Mouse (Mus musculus) kidney, adult 2 months (tissue): Measurements from ENCODE around the gene Rpl22.

Source experiments
- CTCF ChIP-seq: fragments of 200-500 bp; conservative IDR thresholded peaks from 2 replicates; pipeline ENCODE4 v1.5.1; 2011; ENCODE audit warnings: low read depth, mild to moderate bottlenecking, control low read depth, low read length, moderate library complexity, mixed read lengths; ENCODE audit not compliant: insufficient read depth, insufficient read length
- POLR2A ChIP-seq: fragments of 200-500 bp; IDR thresholded peaks from one replicate; pipeline ENCODE4 v1.6.1; 2011; ENCODE audit warnings: low read depth, low read length, control low read depth

GRCm38 (mm10) chr4:152291562-152291961, 34.0 kb upstream of the Rpl22 start, which contains the start of gene Hes3:
- TF ChIP-seq CTCF (no peak), POLR2A (no peak)
